Mouse (Mus musculus) thymus, adult 2 months (tissue): Measurements from ENCODE around the gene Rere.

ENCODE experiments used
- CTCF ChIP-seq: fragments of 200-500 bp; IDR thresholded peaks from 2 replicates; pipeline ENCODE4 v1.5.1; 2012; ENCODE audit warnings: mild to moderate bottlenecking, control low read depth, low read length, moderate library complexity, borderline replicate concordance; ENCODE audit not compliant: control insufficient read depth, poor library complexity, insufficient read depth; ENCODE audit errors: extremely low read depth
- POLR2A ChIP-seq: fragments of 200-500 bp; IDR thresholded peaks from 2 replicates; pipeline ENCODE4 v1.6.1; 2012; ENCODE audit warnings: mild to moderate bottlenecking, low read length, control low read depth, moderate library complexity; ENCODE audit not compliant: control insufficient read depth, poor library complexity, insufficient read depth; ENCODE audit errors: extremely low read depth

DNA sequence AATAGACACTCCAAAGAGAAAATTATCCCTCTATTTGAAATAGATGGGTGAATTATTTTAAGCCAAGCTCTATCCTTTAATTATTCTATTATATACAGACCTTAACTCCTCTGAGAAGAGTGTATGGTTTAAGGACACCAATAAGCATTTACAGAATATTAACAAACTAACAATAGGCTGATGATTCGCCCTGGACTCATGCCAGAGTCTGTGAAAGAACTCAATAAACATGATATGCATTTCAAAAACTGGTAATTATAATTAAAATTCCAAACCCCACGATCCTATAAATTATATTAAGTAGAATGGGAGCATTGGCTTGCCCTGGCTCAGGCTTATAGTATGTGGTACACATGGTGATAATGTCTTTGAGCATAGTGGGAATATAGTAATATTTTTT lies 1.4 kb upstream of the Rere start:
- TF ChIP-seq CTCF: no peak
- TF ChIP-seq POLR2A: no peak
